Mouse (Mus musculus) heart, embryonic 11.5 days (tissue): Measurements from ENCODE around the gene Wtap. TPM values are rescaled to one million over a fixed set of nuclear protein-coding genes. Genes with fewer than 3 reads are reported as not detected.
"Not testable (repeated sequence)": the region's sequence is repeated elsewhere in the genome, so short reads cannot be mapped to it uniquely, and the experiment has no call there.

Experiments
- ATAC-seq: fragments of 200-750 bp; cut with Nextera tagmentation; replicated peaks from 2 replicates; pipeline ENCODE4 v1.8.0; 2017; ENCODE audit warnings: moderate library complexity; ENCODE audit not compliant: insufficient number of reproducible peaks, low FRiP score, low TSS enrichment
- H3K27ac ChIP-seq: fragments of 300-500 bp; sonication (generic); 2 replicates; pipeline ENCODE4 v1.5.1; 2014; ENCODE audit warnings: mild to moderate bottlenecking, low read depth, low read length
- H3K27me3 ChIP-seq: fragments of 300-500 bp; sonication (generic); 2 replicates; pipeline ENCODE4 v1.6.1; 2014; ENCODE audit warnings: mild to moderate bottlenecking, low read length, mixed read lengths; ENCODE audit not compliant: control insufficient read depth, insufficient read depth
- H3K36me3 ChIP-seq: fragments of 300-500 bp; sonication (generic); 2 replicates; pipeline ENCODE4 v1.6.1; 2014; ENCODE audit warnings: mild to moderate bottlenecking, low read length, moderate library complexity, mixed read lengths; ENCODE audit not compliant: control insufficient read depth, insufficient read depth
- H3K4me1 ChIP-seq: fragments of 300-500 bp; sonication (generic); 2 replicates; pipeline ENCODE4 v1.6.1; 2014; ENCODE audit warnings: low read length; ENCODE audit not compliant: control insufficient read depth, insufficient read depth
- H3K4me2 ChIP-seq: fragments of 300-500 bp; sonication (generic); 2 replicates; pipeline ENCODE4 v1.6.1; 2014; ENCODE audit warnings: mild to moderate bottlenecking, moderate library complexity
- H3K4me3 ChIP-seq: fragments of 300-500 bp; sonication (generic); 2 replicates; pipeline ENCODE4 v1.5.1; 2014; ENCODE audit warnings: low read depth, low read length
- H3K9ac ChIP-seq: fragments of 300-500 bp; sonication (generic); 2 replicates; pipeline ENCODE4 v1.6.1; 2014; ENCODE audit warnings: mild to moderate bottlenecking, low read depth, low read length, moderate library complexity
- H3K9me3 ChIP-seq: fragments of 300-500 bp; sonication (generic); replicated peaks from 2 replicates; pipeline ENCODE4 v1.6.1; 2016; ENCODE audit warnings: low read length; ENCODE audit not compliant: control insufficient read depth
- WGBS: fragments of 180-500 bp; shearing (Covaris S2); extraction: QIAGEN DNeasy Blood & Tissue Kit; methylation state at CpG from one replicate; pipeline ENCODE4 v1.1.7; 2014; ENCODE audit not compliant: insufficient replicate concordance; 5-methylcytosine and 5-hydroxymethylcytosine counted together
- polyA plus RNA-seq: library from polyadenylated mRNA; unstranded; fragments of >200 nt; fragmentation: Nextera tagmentation; extraction: Ambion mirVana; gene quantifications from 2 replicates; pipeline ENCODE4 v1.2.1, GENCODE M21; 2014

Wtap gene
- polyA plus RNA-seq, 1 experiment from 2014 or later: 88.8 TPM

- H3K4me1 ChIP-seq, H3K9ac ChIP-seq, H3K27me3 ChIP-seq, H3K4me3 ChIP-seq, H3K4me2 ChIP-seq, H3K9me3 ChIP-seq, H3K27ac ChIP-seq, ATAC-seq, H3K36me3 ChIP-seq: not testable (repeated sequence)
- WGBS: 64% methylated on average over 2 of the region's 2 CpGs
Observed at GRCm38 (mm10) chr17:13004436-13004835, 10.5 kb upstream of the Wtap start.

GRCm38 (mm10) chr17:13002243-13002642, 8.3 kb upstream of the Wtap start:
- H3K27me3 ChIP-seq, H3K36me3 ChIP-seq, H3K9me3 ChIP-seq, H3K4me1 ChIP-seq, ATAC-seq, H3K27ac ChIP-seq, H3K4me3 ChIP-seq, H3K4me2 ChIP-seq, H3K9ac ChIP-seq: not testable (repeated sequence)
- 84% methylated on average over 5 of the region's 5 CpGs for WGBS

- no peak for ATAC-seq
- no peak overlapping the region for H3K27ac ChIP-seq
- no peak overlapping the region for H3K9ac ChIP-seq
- H3K4me3 ChIP-seq: no peak overlapping the region
- 73% methylated on average over 6 of the region's 6 CpGs for WGBS
- H3K9me3 ChIP-seq: no peaks in the 10 kb centered on the region
- H3K4me2 ChIP-seq: no peak overlapping the region
- no peaks in the 10 kb centered on the region for H3K36me3 ChIP-seq
- H3K27me3 ChIP-seq: no peaks in the 10 kb centered on the region
- no peaks in the 10 kb centered on the region for H3K4me1 ChIP-seq
Observed at GRCm38 (mm10) chr17:12999069-12999468, 5.1 kb upstream of the Wtap start.

- no peaks in the 10 kb centered on the region for H3K36me3 ChIP-seq
- H3K4me2 ChIP-seq: no peak overlapping the region
- no peak for ATAC-seq
- H3K27me3 ChIP-seq: no peaks in the 10 kb centered on the region
- H3K27ac ChIP-seq: no peak overlapping the region
- no peaks in the 10 kb centered on the region for H3K4me1 ChIP-seq
- H3K4me3 ChIP-seq: no peak overlapping the region
- 85% methylated on average over 5 of the region's 5 CpGs for WGBS
- H3K9me3 ChIP-seq: no peaks in the 10 kb centered on the region
- no peak overlapping the region for H3K9ac ChIP-seq
Observed at GRCm38 (mm10) chr17:12997890-12998289, 3.9 kb upstream of the Wtap start.

GRCm38 (mm10) chr17:12996345-12996744, 2.4 kb upstream of the Wtap start:
- no peaks in the 10 kb centered on the region for H3K36me3 ChIP-seq
- H3K27ac ChIP-seq: no peak overlapping the region
- no peak for ATAC-seq
- 24% methylated on average over 3 of the region's 3 CpGs for WGBS
- H3K4me2 ChIP-seq: no peak overlapping the region
- no peak overlapping the region for H3K9ac ChIP-seq
- H3K4me1 ChIP-seq: no peaks in the 10 kb centered on the region
- no peak overlapping the region for H3K4me3 ChIP-seq
- H3K9me3 ChIP-seq: no peaks in the 10 kb centered on the region
- H3K27me3 ChIP-seq: no peaks in the 10 kb centered on the region

- under 1% methylated on average over 51 of the region's 51 CpGs for WGBS
- ATAC-seq: peak; percentile 90
- H3K4me1 ChIP-seq: peaks cover 3% of the 10 kb centered on the region; the same call in 1 of the 2 replicates
- no peaks in the 10 kb centered on the region for H3K9me3 ChIP-seq
- H3K27me3 ChIP-seq: no peaks in the 10 kb centered on the region
- peak overlapping the region; percentile 100 for H3K9ac ChIP-seq
- H3K27ac ChIP-seq: peak overlapping the region; percentile 99
- H3K4me3 ChIP-seq: peak overlapping the region; percentile 95
- no peaks in the 10 kb centered on the region; the same call in 1 of the 2 replicates for H3K36me3 ChIP-seq
- peak overlapping the region; percentile 94 for H3K4me2 ChIP-seq
Observed at GRCm38 (mm10) chr17:12992470-12992991, 1.4 kb downstream of the Wtap start.

GRCm38 (mm10) chr17:12991635-12992358, 2.2 kb downstream of the Wtap start:
- peak; percentile 96 for ATAC-seq
- Histone ChIP-seq H3K4me1 (peaks cover 3% of the 10 kb centered on the region; the same call in 1 of the 2 replicates), H3K27ac (peak overlapping the region; percentile 99), H3K27me3 (no peaks in the 10 kb centered on the region), H3K4me3 (peak overlapping the region; percentile 95), H3K36me3 (no peaks in the 10 kb centered on the region; the same call in 1 of the 2 replicates), H3K9ac (peak overlapping the region; percentile 100), H3K9me3 (no peaks in the 10 kb centered on the region), H3K4me2 (peak overlapping the region; percentile 94)
- WGBS: under 1% methylated on average over 78 of the region's 84 CpGs

- Histone ChIP-seq H3K4me3 (peak overlapping the region; percentile 95), H3K27ac (peak overlapping the region; percentile 99), H3K4me2 (peak overlapping the region; percentile 94), H3K9me3 (no peaks in the 10 kb centered on the region), H3K36me3 (no peaks in the 10 kb centered on the region; the same call in 1 of the 2 replicates), H3K27me3 (no peaks in the 10 kb centered on the region), H3K4me1 (peaks cover 3% of the 10 kb centered on the region; the same call in 1 of the 2 replicates), H3K9ac (peak overlapping the region; percentile 100)
- ATAC-seq: no peak
- WGBS: 5% methylated on average over 12 of the region's 12 CpGs
Observed at GRCm38 (mm10) chr17:12991194-12991634, 2.8 kb downstream of the Wtap start.
